Mouse (Mus musculus) heart, adult 18-20 months (tissue): Measurements from ENCODE around the gene Triobp. TPM values are rescaled to one million over a fixed set of nuclear protein-coding genes. Genes with fewer than 3 reads are reported as not detected.
A peak's percentile ranks its signal among the peaks of the same experiment; 100 is the strongest.

Experiments used
- DNase-seq, 2 experiments: peaks; one replicate each; pipeline ENCODE4 v3.0.0; 2021 to 2022; ENCODE audit warnings: mixed read lengths in 1 of 2
- total RNA-seq, 2 experiments: library from RNA; stranded (reverse); gene quantifications; 2 replicates each; pipeline ENCODE4 v1.2.3; 2021

Triobp gene
- total RNA-seq, 2 experiments from 2014 or later = 25.5 to 30.2 TPM

DNA sequence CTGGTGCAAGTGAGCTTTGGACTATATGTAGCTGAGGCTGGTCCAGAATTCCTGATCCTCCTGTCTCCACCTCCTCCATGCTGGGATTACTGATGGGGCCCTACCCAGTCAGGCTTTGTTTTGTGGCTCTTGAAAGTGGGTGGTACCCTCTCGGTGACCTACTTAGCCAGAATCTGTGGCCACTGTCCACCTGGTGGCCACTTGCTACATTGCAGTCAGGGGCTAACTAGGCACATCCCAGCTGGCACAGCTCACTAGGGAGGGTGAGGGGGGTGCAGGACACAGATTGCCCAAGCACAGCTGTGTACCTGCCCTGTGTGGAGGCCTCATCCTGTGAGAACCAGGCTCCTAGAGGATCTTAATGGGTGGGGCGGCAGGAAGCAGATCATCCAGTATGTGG, 15.4 kb downstream of the Triobp start:
- DNase-seq = peak; percentile 68 to 71

DNA sequence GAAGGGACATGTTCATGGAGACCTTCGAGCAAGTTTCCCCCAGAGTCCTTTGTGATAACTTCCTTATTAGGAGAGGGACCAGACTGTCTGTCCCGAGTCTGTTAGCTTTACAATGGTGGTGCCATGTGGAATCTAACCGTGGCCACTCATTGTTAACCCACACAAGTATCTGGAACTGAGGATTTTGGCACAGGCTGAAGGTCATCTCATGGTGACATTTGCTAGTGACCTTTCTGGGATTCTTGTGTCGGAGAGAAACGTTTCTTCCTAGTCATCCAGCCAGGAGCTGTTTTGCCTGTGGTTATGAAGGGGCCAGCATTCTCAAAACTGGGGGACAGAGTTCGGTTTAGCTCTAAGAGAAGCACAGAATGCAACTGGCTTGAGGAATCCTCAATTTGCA, 24.1 kb downstream of the Triobp start:
- DNase-seq = no peak

- DNase-seq = no peak
Measured at GRCm38 (mm10) chr15:78973950-78974349, 26.4 kb downstream of the Triobp start.

GRCm38 (mm10) chr15:78977676-78978159, 30.2 kb downstream of the Triobp start:
- no peak for DNase-seq

DNA sequence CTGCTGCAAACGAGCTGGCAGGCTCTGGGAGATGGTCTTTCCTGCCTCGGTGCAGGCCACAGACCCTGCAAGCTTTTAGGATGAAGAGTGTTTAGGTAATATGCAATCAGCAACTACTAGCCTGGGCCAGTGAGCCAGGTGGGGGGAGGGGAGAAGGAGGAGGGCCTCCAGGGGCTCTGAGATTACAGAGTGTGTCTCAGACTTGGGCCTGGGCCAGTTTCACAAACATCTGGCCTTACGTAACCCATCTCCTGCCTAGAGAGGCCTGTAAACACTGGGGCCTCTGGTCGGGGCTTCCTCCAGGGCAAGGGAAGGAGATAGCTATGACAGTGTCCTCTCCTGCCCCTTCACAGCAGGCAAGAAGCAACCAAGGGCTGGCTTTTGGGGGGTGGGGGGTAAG, 31.4 kb downstream of the Triobp start:
- peak; percentile 88 to 92 for DNase-seq

DNA sequence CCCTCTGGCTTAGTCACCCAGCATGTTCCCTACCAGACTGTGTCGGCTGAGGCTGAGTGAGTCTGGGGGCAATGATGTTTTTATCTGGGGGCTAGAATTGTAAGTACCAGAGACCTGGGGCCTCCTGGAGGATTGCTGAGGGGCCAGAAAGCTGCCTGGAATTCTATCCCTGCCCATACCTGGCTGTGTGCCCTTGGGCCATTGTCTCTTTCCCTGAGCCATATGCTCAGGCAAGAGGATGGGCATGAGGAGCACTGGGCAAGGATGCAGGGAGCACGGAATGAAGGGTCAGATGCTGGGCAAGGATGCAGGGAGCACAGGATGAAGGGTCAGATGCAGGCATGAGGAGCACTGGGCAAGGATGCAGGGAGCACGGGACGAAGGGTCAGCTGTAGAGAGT, 32.6 kb downstream of the Triobp start:
- no peak for DNase-seq

DNA sequence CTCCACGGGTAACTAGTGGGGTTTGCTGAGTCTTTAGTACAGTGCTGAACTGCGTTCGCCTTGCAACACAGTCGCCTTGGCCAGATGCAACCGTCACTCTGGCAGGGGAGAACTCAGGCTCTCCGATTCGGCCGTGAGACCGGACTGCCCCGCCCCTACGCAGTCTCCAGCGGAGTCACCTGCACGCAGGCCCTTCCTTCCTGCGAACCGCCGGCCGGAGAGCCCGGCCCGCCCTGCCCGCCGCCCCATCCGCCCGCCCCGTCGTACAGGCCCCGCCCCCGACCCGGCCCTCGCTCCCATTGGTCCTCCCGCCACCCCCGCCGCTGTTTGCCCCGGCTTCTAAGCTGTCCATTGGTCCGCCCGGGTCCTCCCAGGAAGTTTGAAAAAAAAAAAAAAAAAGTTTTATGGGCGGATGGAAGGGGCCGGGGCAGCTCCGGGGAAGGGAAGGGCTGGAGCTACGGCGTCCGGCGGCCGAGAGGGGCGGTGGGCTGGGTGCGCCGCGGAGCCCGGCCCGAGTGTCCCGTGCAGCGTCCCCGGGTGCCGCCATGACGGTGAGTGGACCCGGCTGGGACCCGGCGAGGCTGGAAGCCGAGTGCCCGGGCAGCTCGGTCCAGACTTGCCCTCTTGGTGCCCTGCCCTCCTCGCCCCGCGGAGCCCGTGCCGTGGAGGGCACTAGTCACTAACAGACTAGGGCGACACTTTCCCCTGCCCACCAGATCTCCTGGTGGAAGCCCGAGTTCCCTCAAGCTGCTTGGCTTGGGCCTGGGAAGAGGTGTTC, 35.3 kb downstream of the Triobp start:
- peak; percentile 89 to 94 for DNase-seq

- peak; percentile 68 to 83 for DNase-seq
Measured at GRCm38 (mm10) chr15:78983436-78984285, 36.1 kb downstream of the Triobp start.

DNA sequence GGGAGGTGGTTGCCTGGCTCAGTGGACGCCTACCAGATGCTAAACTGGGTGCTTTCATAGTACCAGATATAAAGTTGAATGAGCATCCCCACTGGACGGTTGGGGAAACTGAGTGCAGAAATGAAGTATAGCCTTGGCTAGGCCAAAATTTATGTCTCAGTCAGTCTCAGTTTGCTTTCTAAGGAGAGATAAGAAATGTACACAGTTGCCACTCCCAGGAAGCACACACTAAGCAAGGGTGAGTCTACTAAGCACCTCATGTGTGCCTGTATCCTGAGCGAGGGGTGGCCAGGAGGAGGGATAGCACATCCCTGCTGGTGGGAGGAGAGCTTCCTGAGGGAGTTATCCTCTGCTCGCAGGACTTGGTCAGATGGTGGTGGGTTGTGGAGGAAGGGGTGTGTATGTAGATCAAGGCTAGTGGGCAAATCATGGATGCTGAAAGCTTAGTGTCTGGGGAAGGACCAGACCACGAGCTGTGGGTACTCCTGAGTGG, 36.8 kb downstream of the Triobp start:
- DNase-seq = peak; percentile 18 to 22

DNA sequence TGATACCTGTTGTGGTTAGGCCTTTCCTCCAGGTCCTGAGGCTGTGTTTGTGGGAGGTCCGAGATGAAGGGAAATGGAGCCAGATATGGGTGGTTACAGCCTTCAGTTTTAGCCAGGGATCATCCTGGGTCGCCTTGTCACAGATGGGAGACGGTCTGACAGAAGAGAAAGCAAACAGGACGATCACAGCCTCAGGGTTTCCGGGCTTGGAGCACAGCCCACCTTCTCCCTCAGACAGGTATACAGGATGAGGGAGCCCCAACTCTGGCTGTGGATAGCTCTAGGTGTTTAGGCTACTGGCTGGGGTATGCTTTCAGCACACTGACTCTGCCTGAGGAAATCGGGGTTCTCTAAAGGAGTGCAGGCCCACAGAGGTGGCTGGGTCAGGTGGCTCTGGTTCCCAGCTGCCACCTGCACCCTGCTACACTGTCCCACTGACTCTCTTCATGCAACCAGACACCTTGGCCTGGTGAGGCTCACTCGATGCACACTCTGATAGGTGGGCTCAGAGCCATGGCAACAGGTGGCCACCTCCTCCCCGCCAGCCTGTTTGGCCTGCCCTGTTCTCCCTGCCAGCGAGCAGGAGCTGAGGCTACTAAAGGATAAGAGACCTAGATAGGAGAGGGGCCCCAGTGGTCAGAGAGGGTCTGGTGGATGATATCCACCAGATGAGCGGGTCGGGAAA, 39.2 kb downstream of the Triobp start:
- DNase-seq = no peak

DNA sequence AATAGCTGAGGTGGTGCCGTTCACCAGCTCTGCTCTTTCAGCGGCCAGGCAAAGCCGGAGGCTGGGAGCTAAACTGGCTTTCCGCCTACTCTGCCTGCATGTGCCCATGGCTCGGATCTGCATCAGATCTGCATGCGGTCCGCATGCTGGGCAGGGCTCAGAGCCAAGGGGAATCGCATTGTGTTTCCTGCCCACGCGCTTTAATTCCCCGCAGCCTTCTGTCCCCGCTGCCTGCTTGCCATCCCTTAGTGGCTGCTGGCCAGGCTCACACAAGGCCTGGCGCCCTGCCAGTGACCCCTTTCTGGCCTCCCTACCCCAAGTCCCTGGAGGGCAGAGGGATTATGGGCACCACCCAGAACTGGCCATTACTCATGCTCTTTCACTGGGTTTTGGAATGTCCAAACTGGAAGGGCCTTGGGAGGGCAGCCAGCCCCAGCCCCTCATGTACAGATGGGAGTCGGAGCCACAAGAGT, 41.0 kb downstream of the Triobp start:
- peak; percentile 58 to 69 for DNase-seq

DNA sequence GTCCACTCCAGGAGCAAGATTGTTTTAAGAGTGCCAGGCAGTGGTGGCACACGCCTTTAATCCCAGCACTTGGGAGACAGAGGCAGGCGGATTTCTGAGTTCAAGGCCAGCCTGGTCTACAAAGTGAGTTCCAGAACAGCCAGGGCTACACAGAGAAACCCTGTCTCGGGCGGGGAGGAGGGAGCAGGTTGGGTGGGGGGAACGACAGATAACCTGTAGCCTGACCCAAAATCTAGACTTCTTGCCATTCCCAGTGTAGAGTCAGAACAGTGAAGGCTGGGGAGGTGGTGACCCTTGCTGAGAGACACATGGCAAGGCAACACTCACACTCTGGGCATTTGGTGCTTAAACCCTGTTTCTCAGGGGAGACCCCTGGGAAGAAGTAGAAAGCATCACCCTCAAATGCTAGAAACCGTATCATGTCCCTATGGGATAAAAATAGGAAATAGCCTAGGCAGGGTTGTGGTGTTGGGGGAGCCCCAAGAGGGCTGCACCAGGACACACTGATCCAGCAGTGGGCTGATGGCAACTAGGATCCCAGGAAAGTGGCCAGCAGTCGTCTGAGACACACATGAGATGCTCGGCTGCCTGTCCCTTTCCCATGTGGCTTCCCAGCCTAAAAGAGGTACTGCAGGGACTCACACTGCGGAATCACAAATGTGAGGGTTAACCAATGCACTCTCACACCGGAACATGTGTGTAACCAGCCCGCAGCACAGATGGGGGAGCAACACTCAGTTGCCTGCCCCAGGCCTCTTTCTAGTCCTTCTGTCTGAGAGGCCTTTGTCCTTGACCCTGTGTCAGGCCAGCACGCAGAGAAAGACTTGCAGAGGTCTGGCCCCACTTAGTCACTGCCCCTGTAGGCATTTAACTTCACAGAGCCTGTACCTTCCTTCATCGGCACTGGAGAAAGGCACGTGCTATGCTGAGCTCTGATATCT, 41.9 kb downstream of the Triobp start:
- no peak for DNase-seq

- no peak for DNase-seq
Measured at GRCm38 (mm10) chr15:78990093-78990463, 42.6 kb downstream of the Triobp start.

- no peak for DNase-seq
Measured at GRCm38 (mm10) chr15:78990970-78991525, 43.5 kb downstream of the Triobp start.

- DNase-seq = no peak
Measured at GRCm38 (mm10) chr15:78992235-78992634, 44.7 kb downstream of the Triobp start.

DNA sequence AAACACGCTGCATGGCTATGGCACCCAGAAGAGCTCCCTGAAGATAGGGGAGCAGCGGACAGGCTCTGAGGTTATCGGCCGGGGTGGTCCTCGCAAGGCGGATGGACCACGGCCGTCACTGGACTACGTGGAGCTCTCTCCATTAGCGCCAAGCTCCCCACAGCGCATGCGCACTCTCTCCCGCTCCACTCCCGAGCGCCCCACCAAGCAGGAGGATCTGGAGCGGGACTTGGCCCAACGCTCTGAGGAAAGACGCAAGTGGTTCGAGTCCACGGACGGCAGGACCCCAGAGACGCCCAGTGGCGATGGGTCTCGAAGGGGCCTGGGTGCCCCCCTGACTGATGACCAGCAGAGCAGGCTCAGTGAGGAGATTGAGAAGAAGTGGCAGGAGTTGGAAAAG, 45.4 kb downstream of the Triobp start:
- DNase-seq = no peak

DNA sequence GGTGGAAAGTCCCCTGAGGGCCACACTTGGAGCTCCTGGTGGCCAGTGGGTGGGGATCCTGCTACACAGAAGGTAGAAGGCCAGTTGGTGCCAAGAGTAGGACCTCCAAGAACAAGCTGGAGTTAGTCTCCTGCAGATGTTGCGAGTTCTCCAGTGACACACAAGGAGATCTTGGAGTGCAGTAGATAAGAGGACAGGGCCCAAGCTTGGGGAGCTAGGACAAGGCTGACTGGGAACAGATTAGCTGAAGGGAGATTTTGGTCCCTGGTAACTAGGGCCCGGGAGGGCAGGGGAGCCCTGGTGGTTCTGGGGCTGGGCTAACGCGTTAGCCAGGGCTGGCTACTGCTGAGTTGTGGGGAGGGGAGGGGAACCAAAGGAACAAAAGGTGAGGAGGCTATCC, 48.4 kb downstream of the Triobp start:
- no peak for DNase-seq

DNA sequence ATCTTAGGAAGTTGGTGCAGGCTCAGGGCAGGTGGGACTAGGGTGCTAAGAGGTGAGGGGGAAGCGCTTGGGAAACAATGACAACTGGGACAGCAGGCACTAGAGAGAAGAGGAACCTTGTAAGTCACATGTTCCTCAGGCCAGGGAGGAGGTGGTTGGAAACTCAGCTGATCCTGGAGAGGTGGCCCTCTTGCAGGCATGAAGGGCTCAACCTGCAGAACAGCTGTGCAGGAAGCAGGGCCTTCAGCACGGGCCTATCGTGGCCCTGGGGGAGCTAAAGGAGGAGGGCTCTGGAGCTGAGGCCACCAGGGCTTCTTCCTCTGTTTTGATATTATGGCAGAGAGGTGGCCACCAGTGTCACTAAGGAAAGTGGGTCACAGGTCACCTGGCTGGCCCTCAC, 49.1 kb downstream of the Triobp start:
- DNase-seq = no peak

DNA sequence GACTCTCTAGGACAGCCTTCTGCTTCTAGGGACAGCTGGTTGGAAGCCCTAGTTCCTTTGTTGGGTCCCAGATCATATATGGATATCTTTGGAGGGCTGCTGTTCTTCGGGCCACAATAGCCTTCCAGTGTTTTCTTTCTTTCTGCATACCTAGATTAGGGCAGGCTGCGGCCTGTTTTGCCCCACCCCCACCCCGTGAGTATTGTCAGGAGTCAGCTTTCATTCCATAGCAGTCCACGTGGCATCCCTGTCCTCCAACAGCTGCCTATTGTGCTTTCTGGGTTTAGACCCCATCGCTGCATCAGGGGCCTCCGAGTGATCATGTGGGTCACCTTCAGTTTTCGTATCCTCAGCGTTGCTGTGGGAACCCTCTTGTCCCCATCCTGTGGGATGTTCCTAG, 50.8 kb downstream of the Triobp start:
- DNase-seq = no peak

DNA sequence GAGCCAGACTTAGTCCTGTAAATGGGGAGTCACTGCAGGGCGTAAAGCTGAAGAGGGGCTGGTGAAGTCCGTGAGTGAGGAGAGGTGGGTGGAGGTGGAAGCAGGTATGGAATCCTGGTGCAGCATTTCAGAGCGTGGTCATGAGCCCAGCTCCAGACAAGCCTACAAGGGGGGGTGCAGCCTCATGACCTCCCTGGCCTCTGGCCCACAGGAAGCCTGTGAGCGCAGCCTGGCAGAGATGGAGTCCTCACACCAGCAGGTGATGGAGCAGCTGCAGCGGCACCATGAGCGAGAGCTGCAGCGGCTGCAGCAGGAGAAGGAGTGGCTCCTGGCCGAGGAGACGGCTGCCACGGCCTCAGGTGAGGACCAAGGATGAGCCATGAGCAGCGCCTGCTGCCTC, 52.1 kb downstream of the Triobp start:
- DNase-seq = no peak

DNA sequence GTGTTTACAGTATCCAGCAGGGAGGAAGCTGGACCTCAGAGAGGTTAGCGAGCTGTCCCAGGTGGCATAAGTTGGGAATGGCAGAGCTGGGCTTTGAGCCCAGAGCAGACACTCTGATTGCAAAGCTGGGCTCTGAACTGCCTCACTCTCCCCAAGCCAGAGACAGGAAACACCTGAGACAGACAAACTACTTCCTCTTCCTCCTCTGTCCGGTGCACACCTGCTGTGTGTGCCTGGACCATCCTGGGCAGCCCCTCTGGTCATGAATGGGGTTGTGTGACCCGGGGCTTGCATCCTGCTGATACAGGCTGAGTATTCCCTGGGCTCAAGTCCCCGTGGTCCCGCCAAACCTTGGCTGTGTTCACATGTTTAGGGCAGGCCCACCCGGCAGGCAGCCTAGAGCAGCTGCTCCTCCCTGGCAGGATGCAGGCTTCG, 52.9 kb downstream of the Triobp start:
- peak in 1 of 2 experiments; percentile 19 for DNase-seq
